Mouse (Mus musculus): ENCODE results near the gene Dcst2. TPM values are rescaled to one million over a fixed set of nuclear protein-coding genes. Genes with fewer than 3 reads are reported as not detected.

Gene Dcst2
- polyA plus RNA-seq, 1 experiment from 2014 or later: 0.23 TPM

DNA sequence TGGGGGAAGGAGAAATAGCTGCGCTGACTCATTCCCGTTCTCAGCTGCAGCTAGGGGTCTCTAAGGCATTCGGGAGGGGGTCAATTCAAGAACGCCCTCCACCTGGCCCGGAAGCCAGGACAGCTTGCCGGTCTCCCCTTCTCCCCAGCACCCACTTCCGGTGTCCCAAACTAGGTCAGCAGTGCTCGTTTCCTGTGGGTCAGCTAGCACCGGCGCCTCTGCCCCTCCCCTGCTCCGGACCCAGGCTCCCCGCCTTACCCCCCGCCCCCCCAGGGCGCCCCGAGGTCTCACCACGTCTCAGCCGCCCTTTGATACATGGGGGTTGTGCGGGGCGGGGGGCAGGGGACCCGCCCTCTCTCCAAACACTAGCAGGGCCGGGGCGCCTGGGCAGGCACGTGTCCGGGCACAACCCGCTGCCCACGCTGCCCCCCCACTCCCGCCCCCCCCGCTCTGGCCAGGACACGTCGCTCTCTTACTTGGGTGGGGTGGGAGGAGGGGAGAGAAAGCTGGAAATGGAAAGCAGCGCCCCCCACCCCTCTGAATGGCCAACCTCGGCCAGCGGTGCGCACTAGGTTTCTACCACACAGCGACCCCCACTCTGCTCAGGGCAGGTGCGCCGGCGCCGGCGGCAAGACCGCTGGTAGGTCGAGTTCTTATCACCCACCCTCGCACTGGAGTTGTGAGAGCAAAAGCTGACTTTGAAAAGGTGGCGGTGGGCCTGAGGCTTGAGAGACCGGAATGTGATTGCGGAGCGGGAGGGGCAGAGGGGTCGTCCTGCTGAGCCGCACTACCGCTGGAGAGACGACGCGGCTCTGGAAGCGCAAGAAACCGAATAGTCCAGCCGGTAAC is 30.1 kb downstream of the Dcst2 start:
- under 1% methylated on average over 49 of the region's 56 CpGs for WGBS
- H3K9ac ChIP-seq (ENCODE audit: low read length): peak overlapping the region; percentile 56
- no peaks in the 10 kb centered on the region for H3K9me3 ChIP-seq (ENCODE audit: control insufficient read depth, low read length)
- peaks cover 38% of the 10 kb centered on the region for H3K4me1 ChIP-seq (ENCODE audit: control insufficient read depth, insufficient read depth, low read length)
- peak overlapping the region; percentile 99 for H3K4me2 ChIP-seq (ENCODE audit: low read depth, severe bottlenecking)
- H3K27me3 ChIP-seq (ENCODE audit: control insufficient read depth, insufficient read depth, low read length): peaks cover 6% of the 10 kb centered on the region; the same call in 1 of the 2 replicates
- no peak overlapping the region for H3K27ac ChIP-seq (replicated peaks; ENCODE audit: low read depth, low read length)
- no peak for ATAC-seq (ENCODE audit: insufficient number of reproducible peaks, low FRiP score, low TSS enrichment, low read depth)
- no peaks in the 10 kb centered on the region for H3K36me3 ChIP-seq (ENCODE audit: control insufficient read depth, insufficient read depth, low read length)
- DNase-seq (ENCODE audit: low spot score): peak; percentile 64
- peak overlapping the region; percentile 50 for H3K4me3 ChIP-seq (ENCODE audit: low read depth, low read length)

DNA sequence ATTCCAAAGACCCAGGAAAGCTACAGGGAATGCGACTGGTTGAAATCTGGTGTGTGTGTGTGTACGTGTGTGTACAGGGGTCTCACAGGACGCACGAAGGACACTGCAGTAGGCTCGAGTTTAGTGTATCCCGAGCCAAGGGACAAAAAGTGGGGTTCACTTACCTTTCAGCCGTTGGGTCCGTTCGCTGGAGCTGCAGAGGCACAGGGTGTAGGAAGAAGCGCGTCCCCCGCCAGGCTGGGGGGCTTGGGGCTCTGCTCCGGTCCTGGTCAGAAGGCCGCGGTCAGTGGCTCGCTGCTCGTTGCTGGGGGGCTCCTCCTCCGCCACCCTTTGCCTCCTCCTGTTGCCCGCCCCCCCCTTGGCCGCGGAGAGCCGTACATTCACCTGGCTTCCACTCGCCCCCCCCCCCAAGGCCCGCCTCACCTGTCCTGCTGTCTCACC is 31.1 kb downstream of the Dcst2 start:
- no peak for ATAC-seq (ENCODE audit: insufficient number of reproducible peaks, low FRiP score, low TSS enrichment, low read depth)
- DNase-seq (ENCODE audit: low spot score): peak; percentile 48
- Histone ChIP-seq H3K4me2 (ENCODE audit: low read depth, severe bottlenecking) (peak overlapping the region; percentile 99), H3K36me3 (ENCODE audit: control insufficient read depth, insufficient read depth, low read length) (no peaks in the 10 kb centered on the region), H3K4me3 (ENCODE audit: low read depth, low read length) (peak overlapping the region; percentile 50), H3K27me3 (ENCODE audit: control insufficient read depth, insufficient read depth, low read length) (peaks cover 6% of the 10 kb centered on the region; the same call in 1 of the 2 replicates), H3K27ac (replicated peaks; ENCODE audit: low read depth, low read length) (no peak overlapping the region), H3K9me3 (ENCODE audit: control insufficient read depth, low read length) (no peaks in the 10 kb centered on the region), H3K9ac (ENCODE audit: low read length) (no peak overlapping the region), H3K4me1 (ENCODE audit: control insufficient read depth, insufficient read depth, low read length) (peaks cover 37% of the 10 kb centered on the region)
- WGBS: under 1% methylated on average over 16 of the region's 24 CpGs

DNA sequence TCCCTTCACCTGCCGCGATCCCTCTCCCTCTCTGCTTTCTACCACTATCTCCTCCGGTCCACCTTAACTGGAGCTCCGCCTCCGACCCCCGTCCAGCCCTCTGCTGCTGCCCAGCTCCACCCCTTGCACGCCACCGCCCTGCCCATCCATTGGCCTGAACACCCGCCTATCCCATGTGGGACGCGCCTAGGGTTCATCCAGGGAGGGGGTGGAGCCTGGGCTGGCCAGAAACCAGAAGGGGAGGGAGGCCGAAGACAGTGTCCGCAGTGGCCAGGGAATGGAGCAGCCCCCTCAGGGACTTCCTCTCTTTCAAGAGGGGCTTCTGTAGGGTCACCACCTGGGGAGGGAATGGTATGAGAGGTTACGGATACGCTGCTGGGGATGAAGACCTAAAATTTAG is 31.8 kb downstream of the Dcst2 start:
- H3K36me3 ChIP-seq (ENCODE audit: control insufficient read depth, insufficient read depth, low read length): no peaks in the 10 kb centered on the region
- no peaks in the 10 kb centered on the region for H3K9me3 ChIP-seq (ENCODE audit: control insufficient read depth, low read length)
- peak overlapping the region; percentile 99 for H3K4me2 ChIP-seq (ENCODE audit: low read depth, severe bottlenecking)
- H3K4me1 ChIP-seq (ENCODE audit: control insufficient read depth, insufficient read depth, low read length): peaks cover 37% of the 10 kb centered on the region
- H3K9ac ChIP-seq (ENCODE audit: low read length): peak overlapping the region; percentile 50
- under 1% methylated on average over 15 of the region's 15 CpGs for WGBS
- ATAC-seq (ENCODE audit: insufficient number of reproducible peaks, low FRiP score, low TSS enrichment, low read depth) (peak; percentile 91), DNase-seq (ENCODE audit: low spot score) (peak; percentile 96)
- peaks cover 6% of the 10 kb centered on the region; the same call in 1 of the 2 replicates for H3K27me3 ChIP-seq (ENCODE audit: control insufficient read depth, insufficient read depth, low read length)
- peak overlapping the region; percentile 50 for H3K4me3 ChIP-seq (ENCODE audit: low read depth, low read length)
- peak overlapping the region; percentile 42 for H3K27ac ChIP-seq (replicated peaks; ENCODE audit: low read depth, low read length)

DNA sequence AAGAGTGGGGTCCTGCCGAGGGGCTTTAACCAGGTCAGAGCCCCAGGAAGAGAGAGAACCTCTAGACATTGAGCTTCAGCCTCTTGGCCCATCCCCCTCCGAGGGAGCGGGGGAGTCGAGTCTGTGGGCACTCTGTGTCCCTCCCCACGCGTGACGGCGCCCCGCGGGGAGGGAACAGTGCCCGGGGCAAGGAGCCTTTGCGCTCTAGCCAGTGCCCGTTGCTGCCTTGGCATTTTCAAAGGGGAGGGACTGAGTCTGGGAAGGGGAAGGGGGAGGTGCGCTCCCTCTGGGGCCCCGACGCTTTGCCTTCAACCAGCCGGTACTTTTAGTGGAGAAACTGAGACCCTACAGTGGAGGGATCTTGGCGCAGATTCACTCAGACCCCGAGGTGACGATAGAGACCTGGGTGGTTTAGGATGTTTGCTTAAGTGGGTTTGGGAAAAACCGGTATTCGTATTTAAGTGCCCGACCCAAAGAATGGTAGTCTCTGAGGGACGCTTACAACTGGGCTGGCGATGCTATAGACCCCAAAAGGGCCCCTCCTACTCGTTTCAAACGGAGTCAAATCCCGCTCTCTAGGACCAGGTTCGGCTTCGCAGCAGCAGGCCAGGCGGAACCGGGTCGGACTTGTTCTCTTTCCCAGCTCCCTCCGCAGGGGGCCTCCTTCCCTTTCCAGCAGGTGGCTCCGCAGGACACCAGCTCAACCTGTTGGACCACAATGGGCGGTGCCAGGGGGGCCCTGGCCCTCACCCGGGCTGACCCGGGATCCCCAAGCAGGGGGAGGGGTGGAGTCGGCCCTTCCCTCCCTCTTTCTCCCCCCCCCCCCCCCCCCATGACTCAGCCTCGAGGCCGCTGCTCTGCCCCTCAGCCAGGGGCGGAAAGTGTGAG is 32.5 kb downstream of the Dcst2 start, which contains the start of gene Zbtb7b:
Zbtb7b (minus strand) TSS at position 771 of the 888 bp plus-strand sequence.
- Histone ChIP-seq H3K27ac (replicated peaks; ENCODE audit: low read depth, low read length) (peak within 1 kb of the TSS; percentile 42), H3K4me2 (ENCODE audit: low read depth, severe bottlenecking) (peak within 1 kb of the TSS; percentile 99), H3K4me1 (ENCODE audit: control insufficient read depth, insufficient read depth, low read length) (peaks cover 37% of the 10 kb centered on the region), H3K9ac (ENCODE audit: low read length) (peak within 1 kb of the TSS; percentile 50), H3K9me3 (ENCODE audit: control insufficient read depth, low read length) (no peaks in the 10 kb centered on the region), H3K27me3 (ENCODE audit: control insufficient read depth, insufficient read depth, low read length) (peaks cover 6% of the 10 kb centered on the region; the same call in 1 of the 2 replicates), H3K36me3 (ENCODE audit: control insufficient read depth, insufficient read depth, low read length) (no peaks in the 10 kb centered on the region), H3K4me3 (ENCODE audit: low read depth, low read length) (peak within 1 kb of the TSS; percentile 55)
- peak; percentile 42 for ATAC-seq (ENCODE audit: insufficient number of reproducible peaks, low FRiP score, low TSS enrichment, low read depth)
- peak; percentile 74 for DNase-seq (ENCODE audit: low spot score)
- WGBS: 1% methylated on average over 38 of the region's 42 CpGs

- H3K9me3 ChIP-seq (ENCODE audit: control insufficient read depth, low read length): no peaks in the 10 kb centered on the region
- peak overlapping the region; percentile 99 for H3K4me2 ChIP-seq (ENCODE audit: low read depth, severe bottlenecking)
- H3K36me3 ChIP-seq (ENCODE audit: control insufficient read depth, insufficient read depth, low read length): no peaks in the 10 kb centered on the region
- peaks cover 37% of the 10 kb centered on the region for H3K4me1 ChIP-seq (ENCODE audit: control insufficient read depth, insufficient read depth, low read length)
- H3K27ac ChIP-seq (replicated peaks; ENCODE audit: low read depth, low read length): no peak overlapping the region
- H3K9ac ChIP-seq (ENCODE audit: low read length): no peak overlapping the region
- peak overlapping the region; percentile 50 for H3K4me3 ChIP-seq (ENCODE audit: low read depth, low read length)
- under 1% methylated on average over 10 of the region's 12 CpGs for WGBS
- ATAC-seq (ENCODE audit: insufficient number of reproducible peaks, low FRiP score, low TSS enrichment, low read depth) (no peak), DNase-seq (ENCODE audit: low spot score) (peak; percentile 85)
- H3K27me3 ChIP-seq (ENCODE audit: control insufficient read depth, insufficient read depth, low read length): peaks cover 6% of the 10 kb centered on the region; the same call in 1 of the 2 replicates
Measured at GRCm38 (mm10) chr3:89394894-89395256, 33.1 kb downstream of the Dcst2 start.

DNA sequence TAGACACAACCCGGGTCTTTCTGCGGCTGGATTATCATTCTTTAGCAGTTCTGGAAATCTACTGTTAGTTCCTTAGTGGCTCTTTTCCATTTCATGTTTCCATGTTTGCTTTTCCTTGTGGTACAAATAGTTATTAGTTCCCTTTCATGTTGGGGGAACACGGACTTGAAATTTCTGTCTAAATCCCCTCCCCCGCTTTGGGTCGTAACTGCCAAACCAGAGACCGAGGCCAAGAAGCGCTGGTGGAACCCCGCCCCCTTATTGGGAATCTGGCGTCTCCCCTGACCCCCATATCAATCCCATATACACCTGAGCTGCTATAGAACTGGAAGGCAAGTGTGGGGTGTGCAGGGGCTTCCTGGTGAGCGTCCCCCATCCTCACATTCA is 33.6 kb downstream of the Dcst2 start:
- H3K4me3 ChIP-seq (ENCODE audit: low read depth, low read length): peak overlapping the region; percentile 55
- H3K36me3 ChIP-seq (ENCODE audit: control insufficient read depth, insufficient read depth, low read length): no peaks in the 10 kb centered on the region
- H3K27ac ChIP-seq (replicated peaks; ENCODE audit: low read depth, low read length): no peak overlapping the region
- H3K27me3 ChIP-seq (ENCODE audit: control insufficient read depth, insufficient read depth, low read length): peaks cover 6% of the 10 kb centered on the region; the same call in 1 of the 2 replicates
- WGBS: under 1% methylated on average over 10 of the region's 10 CpGs
- no peak for ATAC-seq (ENCODE audit: insufficient number of reproducible peaks, low FRiP score, low TSS enrichment, low read depth)
- H3K4me1 ChIP-seq (ENCODE audit: control insufficient read depth, insufficient read depth, low read length): peaks cover 35% of the 10 kb centered on the region
- H3K9me3 ChIP-seq (ENCODE audit: control insufficient read depth, low read length): no peaks in the 10 kb centered on the region
- DNase-seq (ENCODE audit: low spot score): peak; percentile 33
- peak overlapping the region; percentile 99 for H3K4me2 ChIP-seq (ENCODE audit: low read depth, severe bottlenecking)
- no peak overlapping the region for H3K9ac ChIP-seq (ENCODE audit: low read length)

DNA sequence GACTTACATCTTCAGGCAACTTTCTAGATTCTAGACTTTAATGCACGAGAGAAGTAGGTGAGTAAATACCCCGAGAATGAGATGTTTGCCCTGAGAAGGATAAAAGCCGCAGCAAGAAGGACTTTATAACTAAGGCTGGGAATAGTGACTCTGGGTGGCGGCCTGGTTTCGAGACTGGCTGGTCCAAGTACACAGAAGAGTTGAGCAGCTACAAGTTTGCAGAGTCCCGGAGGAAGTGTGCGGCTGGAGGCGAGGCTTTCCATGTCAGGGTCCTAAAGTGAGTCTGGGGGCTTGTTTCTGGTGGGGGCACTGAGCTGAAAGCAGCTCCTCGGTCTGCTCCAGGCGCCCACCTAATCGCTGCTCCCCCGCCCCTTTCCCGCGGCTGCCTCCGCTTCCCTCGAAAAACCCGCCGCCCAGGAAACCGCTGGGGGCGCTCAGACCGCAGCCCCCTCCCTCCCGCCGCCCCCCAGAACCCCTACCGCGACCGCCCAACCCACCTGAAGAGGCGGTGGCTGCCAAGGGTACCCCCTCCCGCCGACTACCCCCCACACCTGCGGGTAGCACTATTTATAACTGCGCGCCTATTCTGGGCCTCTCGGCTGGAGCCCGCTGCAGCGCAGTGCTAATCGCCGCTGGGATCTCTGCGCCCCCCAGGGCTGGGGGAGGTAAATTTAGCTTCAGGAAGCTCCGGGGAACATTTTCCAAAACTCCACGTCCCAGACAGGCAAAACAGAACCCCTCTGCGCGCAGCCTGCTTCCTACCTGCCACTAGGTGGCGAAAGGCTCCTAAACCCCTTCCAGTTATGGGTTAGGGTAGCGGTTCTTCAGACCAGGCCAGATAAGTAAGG is 34.3 kb downstream of the Dcst2 start:
- ATAC-seq (ENCODE audit: insufficient number of reproducible peaks, low FRiP score, low TSS enrichment, low read depth) (no peak), DNase-seq (ENCODE audit: low spot score) (peak; percentile 86)
- peaks cover 6% of the 10 kb centered on the region; the same call in 1 of the 2 replicates for H3K27me3 ChIP-seq (ENCODE audit: control insufficient read depth, insufficient read depth, low read length)
- no peak overlapping the region for H3K27ac ChIP-seq (replicated peaks; ENCODE audit: low read depth, low read length)
- H3K4me2 ChIP-seq (ENCODE audit: low read depth, severe bottlenecking): peak overlapping the region; percentile 99
- under 1% methylated on average over 43 of the region's 44 CpGs for WGBS
- peaks cover 34% of the 10 kb centered on the region for H3K4me1 ChIP-seq (ENCODE audit: control insufficient read depth, insufficient read depth, low read length)
- H3K9ac ChIP-seq (ENCODE audit: low read length): peak overlapping the region; percentile 65
- no peaks in the 10 kb centered on the region for H3K36me3 ChIP-seq (ENCODE audit: control insufficient read depth, insufficient read depth, low read length)
- H3K9me3 ChIP-seq (ENCODE audit: control insufficient read depth, low read length): no peaks in the 10 kb centered on the region
- peak overlapping the region; percentile 55 for H3K4me3 ChIP-seq (ENCODE audit: low read depth, low read length)

Measured in limb, embryonic 11.5 days (tissue).